Mouse (Mus musculus): ENCODE data around the gene C1qc.
A peak's percentile ranks its signal among the peaks of the same experiment; 100 is the strongest.

C1qc gene

GRCm38 (mm10) chr4:136848565-136848964 lies 44.3 kb downstream of the C1qc start:
- DNase-seq (ENCODE audit: low spot score), result no peak

- no peak for DNase-seq (ENCODE audit: low spot score)
Measured at GRCm38 (mm10) chr4:136847166-136847565, 45.7 kb downstream of the C1qc start.

- DNase-seq (ENCODE audit: low spot score), result no peak
Measured at GRCm38 (mm10) chr4:136842802-136843201, 50.1 kb downstream of the C1qc start.

GRCm38 (mm10) chr4:136842033-136842432 lies 50.8 kb downstream of the C1qc start:
- DNase-seq (ENCODE audit: low spot score), result no peak

GRCm38 (mm10) chr4:136841056-136841455 lies 51.8 kb downstream of the C1qc start:
- peak; percentile 94 for DNase-seq (ENCODE audit: low spot score)

Data from embryo, embryonic 10.5 days (tissue).